Mouse (Mus musculus) cerebellum, adult 9-10 months (tissue): ENCODE data around the gene Psmd9.

Experiments
- DNase-seq: peaks from one replicate; pipeline ENCODE4 v3.0.0; 2022

Psmd9 gene

DNA sequence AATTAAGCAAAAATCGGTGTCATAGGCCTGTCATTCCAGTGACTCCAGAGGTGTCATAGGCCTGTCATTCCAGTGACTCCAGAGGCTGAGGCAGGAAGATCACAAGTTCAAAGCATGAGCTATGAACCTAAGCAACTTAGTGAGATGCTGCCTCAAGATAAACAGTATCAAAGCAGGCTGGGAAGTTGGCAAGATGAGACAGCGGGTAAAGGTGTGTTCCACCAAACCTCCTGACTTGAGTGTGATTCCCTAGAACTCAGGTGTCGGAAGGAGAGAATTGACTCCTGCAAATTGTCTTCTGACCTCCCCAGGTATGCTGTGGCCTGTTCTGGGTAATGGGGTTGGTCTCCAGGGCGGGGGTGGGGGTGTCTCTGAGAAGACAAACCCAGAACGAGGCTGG lies at the start of gene Psmd9:
Gene Psmd9 (plus strand): TSS at position 130 of the 400 bp plus-strand sequence.
- no peak for DNase-seq

DNA sequence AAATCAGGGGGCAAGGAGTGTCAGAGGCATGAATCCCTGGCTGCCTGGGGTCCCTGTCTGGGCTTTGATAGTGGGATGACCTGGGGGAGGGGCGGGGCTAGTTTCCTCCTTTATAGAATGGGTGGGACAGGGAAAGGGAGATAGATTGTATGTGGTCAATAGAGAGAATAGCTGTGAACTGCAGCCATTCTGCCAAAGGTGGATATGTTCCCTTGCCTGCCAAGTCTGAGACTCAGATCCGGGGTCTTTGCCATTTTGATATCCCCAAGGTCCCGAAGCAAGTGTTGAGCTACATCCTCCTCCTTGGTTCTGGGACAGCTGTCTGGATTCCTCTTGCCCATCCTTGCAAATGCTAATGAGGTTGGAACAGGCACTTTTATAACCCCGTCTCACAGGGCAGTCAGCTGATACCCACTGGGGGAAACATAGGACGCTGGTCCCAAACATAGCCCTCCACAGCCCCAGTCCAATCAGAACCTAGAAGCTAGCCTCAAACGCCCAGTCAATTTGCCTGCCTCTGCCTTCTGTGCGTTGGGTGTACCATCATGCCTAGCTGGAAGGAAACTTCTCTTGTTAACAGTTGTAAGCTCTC lies 48.5 kb upstream of the Psmd9 start:
- no peak for DNase-seq

DNA sequence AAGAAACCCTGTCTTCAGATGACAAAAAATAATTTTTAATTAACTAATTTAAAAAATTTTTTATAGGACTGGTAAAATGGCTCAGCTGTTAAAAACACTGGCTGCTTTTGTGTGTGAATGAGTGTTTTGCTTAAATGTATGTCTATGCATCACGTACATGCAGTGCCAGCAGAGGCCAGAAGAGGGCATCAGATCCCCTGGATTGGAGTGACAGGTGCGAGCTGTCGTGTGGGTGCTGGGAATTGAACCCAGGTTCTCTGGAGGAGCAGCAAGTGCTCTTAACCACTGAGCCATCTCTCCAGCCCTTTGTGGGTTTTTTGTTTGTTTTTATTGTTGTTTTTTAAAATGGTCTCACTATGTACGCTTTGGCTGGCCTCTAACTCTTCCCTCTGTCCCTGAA lies 47.0 kb upstream of the Psmd9 start:
- peak; percentile 26 for DNase-seq

DNA sequence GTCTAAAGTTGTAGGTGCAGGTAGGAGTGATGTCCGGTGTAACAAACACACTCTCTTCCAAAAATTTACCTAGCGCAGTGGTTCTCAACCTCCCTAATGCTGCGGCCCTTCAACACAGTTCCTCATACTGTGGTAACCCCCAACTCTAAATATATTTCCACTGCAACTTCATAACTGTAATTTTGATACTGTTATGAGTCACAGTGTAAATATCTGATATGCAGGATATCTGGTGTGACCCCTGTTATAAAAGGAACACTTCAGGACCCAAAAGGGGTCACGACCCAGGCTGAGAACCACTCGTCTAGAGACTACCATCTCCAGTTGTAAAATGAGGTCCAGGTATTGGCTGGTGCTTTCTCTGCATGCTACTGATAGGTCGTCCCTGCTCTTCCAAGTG lies 44.1 kb upstream of the Psmd9 start:
- no peak for DNase-seq

DNA sequence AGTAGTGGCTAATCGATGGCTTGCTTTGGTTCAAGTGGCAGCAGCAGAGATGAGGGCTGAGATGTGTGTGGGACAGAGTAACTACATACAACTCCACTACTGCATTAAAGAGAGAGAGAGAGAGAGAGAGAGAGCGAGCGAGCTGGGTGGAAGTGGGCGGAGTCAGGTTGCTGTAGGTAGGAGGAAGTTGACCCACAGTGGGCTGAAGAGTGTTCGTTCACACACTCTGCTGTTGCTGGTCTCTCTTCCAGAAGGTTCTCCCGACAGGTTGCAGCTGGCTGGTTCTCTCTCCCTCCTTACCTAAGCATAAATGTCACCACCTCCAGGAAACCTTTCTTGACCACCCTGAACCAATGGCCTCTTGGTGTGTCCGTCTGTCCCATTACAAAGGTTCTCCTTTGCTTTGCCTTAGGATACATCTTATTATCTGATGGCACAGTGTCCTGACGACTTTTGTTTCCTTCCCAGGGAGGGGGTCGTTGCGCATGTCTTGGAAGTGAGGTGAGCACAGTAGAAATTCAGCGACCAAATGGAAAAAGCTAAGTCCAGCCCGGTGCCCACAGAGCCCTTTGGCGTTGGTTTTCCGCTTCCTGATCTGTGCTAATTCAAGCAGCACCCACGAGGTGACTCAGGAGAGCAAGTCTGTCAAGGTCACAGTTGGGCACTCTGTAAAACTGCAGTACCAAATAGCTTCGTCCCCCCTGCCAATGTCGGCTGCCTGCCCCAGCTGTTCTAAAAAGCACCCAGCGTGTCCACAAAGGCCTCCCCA lies 43.4 kb upstream of the Psmd9 start:
- peak; percentile 15 for DNase-seq

DNA sequence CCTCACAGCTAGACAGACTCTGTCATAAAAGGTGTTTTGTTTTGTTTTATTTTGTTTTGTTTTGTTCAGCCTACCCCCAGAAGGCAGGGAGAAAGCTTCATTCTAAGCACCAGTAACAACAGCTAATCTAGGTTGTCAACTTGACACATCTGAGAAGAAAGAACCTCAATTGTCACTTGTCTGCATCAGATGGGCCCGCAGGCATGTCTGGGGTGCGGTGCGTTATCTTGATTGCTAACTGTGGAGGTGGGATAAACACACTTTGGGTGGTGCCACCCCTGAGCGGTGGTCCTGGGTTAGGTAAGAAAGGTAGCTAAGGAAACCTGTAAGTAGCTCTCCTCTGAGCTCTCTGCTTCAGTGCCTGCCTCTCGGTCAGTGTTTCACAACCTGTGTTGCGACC lies 42.2 kb upstream of the Psmd9 start:
- peak; percentile 10 for DNase-seq

DNA sequence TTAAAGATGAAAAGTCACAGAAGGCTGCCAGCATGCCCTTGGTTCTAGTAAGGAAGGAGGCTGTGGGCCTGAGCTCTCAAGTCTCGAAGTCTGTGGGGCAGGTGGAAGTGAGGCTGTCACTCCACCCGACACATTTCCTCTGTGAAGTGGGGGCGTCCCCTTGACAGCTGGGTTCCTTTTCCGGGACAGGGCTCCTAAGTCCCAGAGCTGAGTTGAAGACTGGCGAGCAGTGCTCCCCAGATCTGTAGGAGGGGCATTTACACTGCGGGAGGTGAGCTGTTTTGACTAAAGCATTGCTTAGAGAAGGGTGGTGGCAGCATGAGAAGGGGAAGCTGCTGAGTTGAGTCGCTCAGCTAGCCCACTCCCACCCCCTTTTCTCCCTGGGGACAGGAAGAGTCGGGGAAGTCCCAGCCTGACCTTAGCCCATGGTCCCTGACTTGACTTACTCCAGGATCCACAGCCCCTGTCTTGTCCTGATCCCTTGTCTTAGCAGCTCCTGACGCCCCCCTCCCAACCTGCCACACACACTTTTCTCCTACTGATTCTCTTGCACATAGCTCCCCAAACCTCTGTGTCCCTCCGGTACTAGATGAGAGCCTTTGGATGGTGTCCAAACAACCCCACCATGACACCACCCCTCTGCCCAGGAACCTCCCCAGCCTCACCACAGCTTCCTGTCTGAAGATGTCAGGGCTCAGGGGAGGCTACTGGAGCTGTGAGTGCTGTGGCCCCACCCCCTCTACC lies 40.6 kb upstream of the Psmd9 start:
- peak; percentile 32 for DNase-seq

DNA sequence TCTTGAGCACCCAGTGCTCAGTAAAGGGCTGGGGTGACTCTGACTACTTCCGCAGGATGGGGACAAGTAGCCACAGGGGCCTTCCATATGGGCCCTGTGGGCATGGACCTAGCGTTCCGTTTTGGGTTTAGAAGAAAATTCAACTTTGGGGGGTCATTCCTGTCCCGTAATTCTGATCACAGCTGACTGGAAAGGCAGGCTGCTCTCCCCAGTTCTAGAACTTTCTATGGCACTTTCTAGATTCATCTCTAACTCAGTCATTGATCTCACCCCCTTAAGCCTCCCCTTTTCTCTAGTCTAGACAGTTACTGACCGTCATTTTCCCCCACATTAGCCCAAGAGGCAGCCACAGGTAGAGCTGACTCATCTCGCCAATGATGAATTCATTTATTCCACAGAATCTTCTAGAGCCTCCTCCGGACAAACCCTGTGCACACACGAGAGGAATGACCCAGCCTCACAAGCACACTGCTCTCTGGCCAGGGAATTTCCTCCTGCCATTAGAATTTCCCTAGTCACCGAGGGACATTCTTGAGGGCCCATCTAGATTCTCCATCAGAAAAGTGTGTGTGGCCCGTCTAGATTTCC lies 39.9 kb upstream of the Psmd9 start:
- no peak for DNase-seq

DNA sequence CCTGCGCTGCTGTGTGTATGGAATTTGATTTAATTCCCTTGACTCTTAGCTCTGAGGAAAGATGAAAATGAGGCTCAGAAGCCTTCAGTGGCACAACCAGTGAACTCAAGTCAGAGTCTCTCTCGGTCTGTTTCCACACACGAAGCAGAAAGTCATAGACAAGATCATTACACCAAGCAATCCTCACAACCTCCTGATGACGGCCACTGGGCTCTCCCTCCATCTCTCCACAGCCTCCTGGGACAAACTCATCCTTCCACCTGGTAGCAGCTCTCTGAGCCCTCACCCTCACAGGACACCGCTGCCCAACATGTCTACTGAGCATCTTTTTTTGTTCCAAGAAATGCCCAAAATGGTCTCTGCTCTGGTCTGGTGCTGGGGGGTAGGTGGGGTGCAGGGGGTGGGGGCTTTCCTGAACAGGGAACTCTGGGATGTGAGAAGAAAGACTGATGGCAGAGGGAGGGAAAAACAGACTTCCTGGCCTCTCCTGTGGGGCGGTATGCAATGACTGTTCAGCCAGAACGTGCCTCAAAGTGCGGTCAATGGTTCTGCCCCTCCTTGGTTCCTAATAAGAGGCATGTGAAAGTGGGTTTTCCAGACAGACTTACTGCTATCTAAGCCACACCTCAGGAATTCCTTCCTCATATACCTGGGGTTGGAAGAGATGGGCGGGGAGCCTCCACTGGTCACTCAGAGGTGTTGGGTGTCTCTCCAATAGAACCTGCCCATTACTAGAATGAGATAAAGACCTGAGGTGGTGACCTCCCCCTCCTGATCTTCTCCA lies 39.0 kb upstream of the Psmd9 start:
- no peak for DNase-seq

DNA sequence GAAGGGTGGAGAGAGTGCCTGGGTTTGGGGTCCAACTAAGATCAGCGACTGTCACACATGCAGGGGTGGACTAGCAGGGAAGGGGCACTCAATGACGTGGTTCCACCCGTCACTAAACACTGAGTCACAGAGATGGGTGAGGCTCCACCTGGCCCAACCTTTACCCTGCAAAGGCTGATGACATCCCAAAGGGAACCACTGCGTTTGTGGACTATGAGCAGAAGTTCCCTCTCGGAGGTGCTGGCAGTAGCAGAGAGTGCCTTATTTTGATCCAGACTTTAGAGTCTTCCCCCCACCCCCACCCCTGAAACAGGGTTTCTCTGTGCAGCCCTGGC lies 38.4 kb upstream of the Psmd9 start:
- DNase-seq: no peak

DNA sequence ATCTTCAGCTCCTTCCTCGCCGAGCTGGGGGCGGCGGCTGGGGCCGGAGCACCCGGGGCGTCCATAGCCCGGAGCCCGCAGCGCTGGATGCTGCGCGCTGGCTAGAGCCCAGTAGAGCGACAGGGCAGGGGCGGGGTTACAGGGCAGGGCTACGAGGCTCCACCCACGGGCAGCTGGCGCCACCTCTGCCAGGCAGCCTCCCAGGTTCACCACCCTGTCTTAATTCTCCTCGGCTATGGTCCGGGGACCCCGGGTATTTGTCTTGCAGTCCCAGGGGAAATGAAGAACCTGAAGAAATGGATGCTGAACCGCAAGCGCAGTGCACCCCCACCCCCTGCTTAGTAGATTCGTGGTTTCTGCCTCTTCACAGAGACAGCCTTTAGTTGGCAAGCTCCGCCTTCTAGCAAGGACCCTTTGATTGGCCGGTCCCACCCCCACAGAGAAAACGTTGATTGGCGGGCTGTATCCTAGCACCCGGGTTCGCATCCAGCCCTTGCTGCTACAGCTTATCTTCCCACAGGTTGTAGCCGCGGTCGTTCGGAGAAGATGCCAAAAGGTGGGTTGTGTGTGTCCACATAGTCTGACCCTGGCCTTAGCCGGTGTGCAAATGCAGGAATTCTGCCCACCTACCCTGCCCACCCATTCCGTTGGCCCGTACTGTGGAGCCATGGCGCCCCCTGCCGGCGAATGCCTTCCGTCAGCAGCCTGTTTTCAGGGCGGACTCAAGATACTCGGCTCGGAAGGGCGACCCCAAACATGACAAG lies 36.7 kb upstream of the Psmd9 start, which contains the start of gene Rhof:
Gene Rhof (minus strand): TSS at position 385 of the 764 bp plus-strand sequence.
- peak; percentile 90 for DNase-seq

DNA sequence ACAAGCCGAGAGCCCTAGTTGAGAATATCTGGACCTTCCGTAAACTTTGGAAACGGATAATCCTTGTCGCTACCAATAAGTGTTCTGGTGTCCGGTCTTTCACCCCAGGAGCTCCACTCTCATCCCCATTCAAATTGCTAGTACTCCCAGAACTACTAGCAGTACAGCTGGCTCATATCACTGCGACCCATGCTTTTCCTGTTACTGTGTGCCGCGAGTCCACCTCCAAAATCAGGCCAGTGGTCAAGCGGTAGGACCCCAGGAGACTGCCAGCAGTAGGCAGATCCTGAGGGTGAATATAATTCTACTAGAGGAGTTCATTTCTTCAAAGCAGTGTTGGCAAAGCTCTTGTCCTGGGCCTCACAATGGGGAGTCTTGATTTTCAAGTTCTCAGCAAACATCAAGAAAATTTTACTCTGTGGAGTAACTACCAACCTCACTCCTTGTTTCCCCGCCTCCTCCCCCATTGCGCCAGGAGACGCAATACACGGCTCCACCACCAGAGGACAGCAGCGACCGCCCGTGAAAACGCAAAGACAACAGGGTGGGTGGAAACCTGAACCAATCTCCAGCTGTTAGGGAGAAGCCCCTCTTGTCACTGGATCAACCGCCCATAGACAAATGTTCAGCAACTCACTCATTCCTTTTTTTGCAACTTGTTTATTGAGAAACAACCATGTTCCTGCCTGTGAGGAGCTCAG lies 36.0 kb upstream of the Psmd9 start:
- peak; percentile 93 for DNase-seq

DNA sequence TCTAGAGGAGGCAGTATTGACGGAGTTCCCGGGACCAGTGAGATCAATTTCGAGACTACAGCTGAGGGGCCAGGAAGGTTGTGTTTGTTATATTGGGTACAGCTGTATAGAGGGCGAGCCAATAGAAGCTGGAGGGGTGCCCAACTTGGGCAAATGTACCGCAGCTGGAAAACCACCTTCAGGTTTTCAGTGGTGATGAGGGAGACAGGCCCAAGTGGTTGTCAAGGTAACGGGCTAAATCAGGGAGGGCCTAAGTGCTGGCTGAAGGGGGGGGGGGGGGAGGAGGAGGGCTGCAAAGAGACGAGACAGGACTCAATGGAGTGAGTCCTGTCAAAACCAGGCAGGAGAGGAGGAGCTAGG lies 35.4 kb upstream of the Psmd9 start:
- no peak for DNase-seq

DNA sequence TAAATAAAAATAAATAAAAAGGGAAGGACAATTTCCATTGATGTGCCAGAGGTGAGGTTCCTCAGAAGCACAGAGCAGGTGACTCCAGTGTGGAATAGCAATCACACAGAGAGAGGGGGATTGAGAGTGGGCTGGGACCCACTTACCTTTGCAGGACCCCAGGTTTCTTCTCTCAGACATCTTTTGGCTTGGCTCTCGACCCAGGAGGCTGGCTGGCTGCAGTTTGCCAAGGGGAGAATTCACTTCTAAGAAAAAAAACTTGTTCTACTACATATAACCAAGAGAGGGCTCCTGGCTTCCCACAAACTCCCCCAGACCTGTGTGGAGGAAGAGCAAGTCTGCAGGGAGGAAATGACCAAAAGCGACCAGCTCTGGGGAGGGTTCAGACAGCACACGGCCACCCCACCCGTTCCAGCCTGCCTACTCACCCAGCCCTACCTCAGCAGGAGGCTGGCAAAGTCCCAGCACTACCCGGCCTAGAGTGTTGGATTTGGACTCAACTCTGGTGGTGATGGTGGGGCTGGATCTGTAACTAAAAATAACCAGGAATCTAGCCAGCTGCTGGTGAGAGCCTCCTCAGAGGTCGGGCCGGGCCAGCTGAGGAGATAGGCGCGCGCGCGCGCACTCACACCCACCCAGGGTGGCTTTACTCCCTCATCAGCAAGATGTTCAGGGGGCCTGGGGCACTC lies 34.9 kb upstream of the Psmd9 start:
- peak; percentile 80 for DNase-seq

DNA sequence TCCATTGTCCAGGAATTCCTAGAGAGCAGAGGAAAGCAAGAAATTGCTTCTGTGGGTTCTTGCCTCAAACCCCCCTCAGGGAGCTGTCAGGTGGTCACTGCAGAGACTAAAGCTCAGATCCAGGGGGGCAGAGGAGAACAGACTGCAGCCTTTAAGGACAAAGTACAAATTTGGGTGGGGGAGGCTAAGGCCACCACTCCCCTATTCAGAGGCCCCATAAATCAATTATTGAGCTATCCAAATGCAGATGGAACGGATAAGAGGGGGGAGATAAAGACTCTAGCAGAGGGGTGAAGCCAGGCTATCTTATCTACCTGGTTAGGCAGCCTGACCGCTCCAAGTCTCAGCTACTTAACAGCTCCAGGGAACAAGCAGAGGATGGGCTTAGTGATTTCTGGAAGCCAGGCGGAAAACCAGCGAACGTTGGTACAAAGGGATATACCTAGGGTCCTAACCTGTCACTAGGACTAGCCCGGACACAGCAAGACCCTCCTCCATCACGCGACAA lies 34.3 kb upstream of the Psmd9 start:
- no peak for DNase-seq

DNA sequence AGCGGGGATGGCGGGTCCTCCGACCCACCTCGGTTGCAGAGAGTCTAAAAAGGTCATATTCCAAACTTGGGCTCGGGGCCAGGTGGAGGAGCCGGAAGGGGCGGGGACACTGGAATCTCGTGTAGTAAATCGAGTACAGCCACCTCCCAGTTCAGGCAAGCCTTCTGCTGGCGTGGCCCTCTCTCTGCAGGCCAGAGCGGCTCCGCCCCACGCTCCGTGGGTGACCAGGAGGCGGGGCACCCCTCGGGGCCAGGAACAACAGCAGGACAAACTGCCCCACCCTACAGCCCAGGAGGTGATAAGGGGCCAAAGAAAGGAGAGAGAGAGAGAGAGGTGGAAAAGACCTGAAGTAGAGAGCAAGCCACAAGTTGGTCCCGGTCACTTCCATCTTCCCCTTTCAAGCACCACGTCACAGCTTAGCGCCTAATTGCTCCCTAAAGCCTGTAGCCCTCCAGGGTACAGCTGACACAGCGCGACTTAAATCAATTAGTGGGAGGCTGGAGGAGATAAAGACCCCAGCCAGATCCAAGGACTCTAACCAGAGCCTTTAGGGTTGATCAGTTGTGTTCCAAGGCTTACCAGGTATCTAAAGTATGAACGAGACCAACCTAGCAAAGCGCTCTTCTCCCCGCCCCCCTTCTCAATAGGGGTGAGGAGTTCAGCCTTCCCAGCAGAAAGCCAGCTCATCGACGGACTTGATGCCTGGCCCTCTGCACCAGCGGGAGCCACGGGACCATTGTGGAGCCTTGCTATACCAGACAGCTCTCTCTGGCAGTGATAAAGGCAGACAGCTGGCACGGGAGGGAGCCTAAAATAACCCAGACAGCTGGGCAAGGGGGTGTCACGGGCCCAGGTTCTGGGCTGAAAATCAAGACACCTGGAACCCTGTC lies 33.5 kb upstream of the Psmd9 start:
- DNase-seq: peak; percentile 83

DNA sequence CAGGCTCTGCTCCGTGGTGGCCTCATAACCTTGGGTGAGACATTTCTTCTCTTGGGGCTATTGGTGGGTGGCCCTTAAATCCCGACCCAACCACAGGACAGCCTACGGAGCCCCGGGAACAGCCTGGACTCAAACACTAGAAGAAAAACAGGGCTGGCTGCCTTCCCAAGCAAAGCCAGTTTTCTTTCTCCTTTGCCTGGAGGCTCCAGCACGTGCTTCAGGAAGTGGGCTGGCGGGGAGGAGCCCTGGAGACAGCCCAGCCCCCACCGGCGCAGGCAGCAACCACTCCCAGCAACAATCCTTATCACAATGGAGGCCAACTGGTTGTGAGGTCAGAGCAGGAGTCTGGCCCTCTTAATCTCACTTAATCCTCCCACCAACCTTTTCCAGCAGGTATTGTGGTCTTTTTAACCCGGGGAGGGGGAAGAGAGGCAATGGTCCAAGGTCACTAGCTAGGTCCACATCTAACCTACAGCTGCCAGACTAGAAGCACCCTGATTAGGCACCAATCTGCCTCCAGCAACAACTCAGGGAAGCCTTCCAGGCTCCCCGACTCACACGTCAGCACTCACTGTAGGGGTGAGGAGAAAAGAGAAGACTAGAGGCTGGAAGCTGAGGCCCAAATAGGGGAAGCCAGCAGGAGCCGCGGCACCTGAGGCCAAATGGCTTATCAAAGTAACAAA lies 32.7 kb upstream of the Psmd9 start:
- peak; percentile 78 for DNase-seq

DNA sequence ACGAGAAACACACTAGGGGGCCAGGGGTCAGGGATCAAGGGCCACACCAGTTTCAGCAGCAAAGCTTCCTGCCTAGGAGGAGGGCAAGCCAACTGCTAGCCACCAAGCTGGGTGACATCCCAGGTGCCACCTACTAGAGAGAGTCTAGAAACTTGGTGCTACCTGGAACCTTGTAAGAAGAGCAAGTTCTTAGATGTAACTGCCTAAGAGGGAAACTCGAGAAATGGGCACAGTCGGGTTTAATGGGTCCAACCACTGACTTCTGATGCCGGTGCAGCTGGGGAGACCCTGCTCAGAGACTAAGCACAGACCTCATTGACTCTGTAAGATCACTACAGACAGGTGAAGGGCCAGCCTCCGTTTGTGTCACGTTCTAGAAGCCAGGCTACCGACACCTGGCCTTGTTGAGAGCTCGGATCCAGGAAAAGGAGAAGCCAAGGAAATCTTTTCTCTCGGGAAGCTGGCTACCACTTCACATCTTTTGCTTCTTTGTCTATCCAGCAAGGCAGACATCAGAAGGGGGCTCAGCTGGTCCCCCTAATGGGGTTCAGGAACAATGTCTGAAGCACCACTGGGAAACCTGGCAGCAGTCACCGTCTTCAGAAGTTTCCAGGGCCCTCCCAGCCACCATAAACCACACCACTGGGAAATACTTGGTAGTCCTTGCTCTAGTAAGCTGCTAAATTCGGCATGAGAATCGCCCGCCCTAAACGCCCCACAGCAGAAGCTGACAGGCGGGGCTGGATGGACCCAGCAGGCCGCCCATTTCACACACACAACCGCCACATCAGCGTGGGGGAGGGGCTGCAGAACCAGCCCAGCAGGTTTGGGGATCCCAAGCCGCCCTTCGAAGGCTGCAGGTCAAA lies 31.9 kb upstream of the Psmd9 start:
- DNase-seq: no peak
